Mouse (Mus musculus) cerebellum, postnatal 4 days (tissue): Measurements from ENCODE around the gene Upk3a.

Source experiments
- DNase-seq, 2 experiments: peaks; one replicate each; pipeline ENCODE4 v3.0.0; 2022; ENCODE audit warnings: low spot score in 2 of 2, mixed read lengths in 1 of 2

Gene Upk3a

DNA sequence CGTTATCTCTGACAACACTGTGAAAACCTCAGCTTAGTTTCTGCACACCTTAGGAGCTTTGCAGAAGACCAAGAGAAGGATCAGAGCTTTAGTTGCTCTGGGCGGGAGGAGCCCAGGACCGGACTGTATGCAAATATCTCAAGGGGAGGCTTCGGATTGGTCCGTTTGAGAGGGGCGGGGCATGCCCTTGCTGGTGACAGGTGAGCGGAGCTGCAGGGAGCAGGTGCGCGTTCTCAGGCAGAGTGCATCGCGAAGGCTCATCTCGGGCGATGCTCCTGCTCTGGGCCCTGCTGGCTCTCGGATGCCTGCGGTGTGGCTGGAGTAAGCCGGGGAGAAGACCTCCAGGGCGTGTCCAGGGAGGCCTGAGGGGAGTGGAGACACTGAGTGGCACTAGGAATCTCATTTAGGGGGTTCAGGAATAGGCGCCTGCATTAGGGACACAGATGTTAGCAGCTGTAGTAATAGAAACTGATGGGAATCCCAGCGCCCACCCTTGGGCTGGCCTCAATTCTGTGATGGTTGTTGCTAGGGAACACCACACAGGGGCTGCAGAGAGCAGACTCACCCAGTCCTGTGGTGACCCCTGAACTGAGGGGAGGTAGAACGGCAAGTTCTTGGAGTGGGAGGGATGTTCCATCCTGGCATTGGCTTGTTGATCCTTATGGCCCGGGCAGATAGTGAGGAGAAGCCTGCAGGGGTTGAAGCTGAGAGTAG, at the start of gene Upk3a:
Gene Upk3a (plus strand): TSS at position 191 of the 714 bp plus-strand sequence.
- no peak for DNase-seq

DNA sequence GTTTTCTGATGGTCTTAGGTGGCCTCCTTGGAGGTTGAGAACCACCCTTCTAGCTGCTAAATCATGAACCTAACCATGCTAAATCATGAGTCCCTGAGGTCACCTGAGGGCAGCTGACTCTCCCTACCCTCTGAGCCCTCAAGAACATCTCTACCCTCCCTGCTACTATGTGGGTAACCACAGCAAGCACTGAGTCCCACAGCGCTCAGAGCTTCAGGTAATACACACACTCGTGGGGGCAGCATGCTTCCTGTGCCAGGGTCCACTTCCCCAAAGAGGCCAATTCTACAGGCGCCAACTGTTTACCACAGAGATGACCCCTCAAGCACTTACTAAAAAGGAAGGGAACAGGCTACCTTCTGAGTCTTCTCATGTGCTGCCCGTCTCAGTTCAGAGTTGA, 48.4 kb upstream of the Upk3a start:
- no peak for DNase-seq

DNA sequence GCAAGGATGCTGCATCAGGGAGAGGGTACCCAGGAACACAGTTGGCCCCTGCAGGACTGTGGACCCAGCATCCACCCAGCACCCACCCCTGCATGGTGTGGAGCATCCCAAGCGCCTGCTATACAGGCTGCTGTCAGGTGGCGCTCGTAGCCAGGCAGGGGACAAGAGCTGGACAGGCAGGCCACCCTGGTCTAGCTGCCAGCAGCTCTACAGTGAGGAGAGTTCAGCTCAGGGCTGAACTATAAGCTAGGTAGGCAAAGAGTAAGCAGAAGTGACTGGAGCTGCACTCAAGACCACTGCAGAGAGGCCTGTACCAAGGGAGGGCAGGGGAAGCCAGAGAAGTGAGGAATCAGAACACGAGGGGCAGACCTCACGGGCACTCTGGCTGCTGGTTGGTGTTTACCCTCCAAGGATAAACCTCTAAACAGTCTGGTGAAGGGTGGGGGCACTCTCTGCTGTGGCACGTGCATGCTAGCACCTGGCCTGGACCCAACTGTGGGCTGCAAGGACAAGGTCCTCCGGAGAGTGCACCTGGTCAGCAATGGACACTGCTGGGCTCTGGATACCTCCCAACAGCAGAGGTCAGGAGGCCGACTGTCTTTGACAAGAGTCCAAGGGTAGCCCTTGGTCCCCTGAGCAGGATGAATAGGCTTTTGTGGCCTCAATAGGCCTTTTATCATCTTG, 43.9 kb upstream of the Upk3a start:
- DNase-seq = no peak

DNA sequence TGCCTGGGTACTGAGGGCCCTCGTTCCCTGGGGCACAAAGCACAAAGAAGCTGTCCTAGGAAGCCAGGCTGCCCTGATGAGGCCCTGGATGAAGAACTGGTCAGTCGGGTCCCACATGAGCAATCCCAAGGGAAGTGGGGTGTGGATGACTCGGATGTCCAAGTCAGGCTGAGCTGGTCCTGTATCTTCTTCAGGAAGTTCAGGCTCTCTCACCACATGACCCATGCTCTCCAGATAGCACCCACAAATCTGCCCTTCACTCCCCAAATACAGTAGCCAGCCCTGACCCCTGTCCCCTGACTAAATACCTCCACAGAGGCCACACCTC, 43.4 kb upstream of the Upk3a start:
- no peak for DNase-seq

DNA sequence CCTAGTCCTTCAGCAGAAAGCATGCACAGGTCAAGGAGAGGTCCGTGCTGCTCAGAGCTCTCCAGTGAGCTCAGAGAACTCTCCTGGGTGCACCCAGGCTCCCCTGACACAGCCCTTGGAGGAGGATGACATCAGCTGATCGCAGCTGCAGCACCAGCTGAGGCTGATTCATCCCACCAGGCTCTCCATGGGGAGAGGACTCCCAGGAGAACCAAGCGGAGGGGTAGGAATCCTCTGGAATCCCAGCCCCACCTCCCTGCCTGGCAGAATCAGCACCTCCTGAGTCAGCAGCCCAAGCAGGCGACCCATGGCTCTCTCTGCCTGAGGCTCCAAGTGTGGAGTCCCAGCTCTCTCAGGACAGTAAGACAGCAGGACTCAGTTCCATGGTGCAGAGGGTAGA, 41.2 kb upstream of the Upk3a start:
- DNase-seq = no peak

DNA sequence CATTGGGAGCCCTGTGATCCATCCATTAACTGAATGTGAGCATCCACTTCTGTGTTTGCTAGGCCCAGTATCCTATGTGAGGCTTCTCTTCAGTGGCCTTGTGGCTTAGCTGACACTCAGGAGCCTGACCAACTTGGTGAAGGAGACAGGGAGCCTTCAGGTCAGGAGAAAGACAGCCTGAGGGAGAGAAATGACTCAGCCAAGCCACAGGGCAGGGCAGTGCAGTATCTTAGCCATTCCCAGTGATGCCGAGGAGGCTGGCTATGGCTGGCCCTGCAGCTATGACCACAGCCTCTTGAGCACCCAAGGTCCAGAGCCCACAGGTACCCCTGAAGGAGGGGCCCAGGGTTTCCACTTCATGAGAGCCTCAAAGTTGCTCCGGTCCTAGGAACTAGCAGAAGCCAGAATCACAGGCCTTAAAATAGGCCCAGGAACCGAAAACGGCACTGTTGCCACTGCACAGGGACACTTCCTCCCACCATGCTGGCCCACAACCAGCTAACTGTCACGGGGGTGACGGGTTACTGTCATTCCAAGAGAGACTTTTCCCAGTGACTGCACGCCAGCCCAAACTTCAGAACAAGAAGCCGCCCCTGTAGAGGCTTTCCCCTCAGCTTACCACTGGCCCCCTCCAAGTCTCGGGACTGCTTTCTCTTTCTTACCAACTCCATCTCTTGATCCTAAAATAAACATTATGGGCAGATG, 35.2 kb upstream of the Upk3a start:
- DNase-seq = no peak

DNA sequence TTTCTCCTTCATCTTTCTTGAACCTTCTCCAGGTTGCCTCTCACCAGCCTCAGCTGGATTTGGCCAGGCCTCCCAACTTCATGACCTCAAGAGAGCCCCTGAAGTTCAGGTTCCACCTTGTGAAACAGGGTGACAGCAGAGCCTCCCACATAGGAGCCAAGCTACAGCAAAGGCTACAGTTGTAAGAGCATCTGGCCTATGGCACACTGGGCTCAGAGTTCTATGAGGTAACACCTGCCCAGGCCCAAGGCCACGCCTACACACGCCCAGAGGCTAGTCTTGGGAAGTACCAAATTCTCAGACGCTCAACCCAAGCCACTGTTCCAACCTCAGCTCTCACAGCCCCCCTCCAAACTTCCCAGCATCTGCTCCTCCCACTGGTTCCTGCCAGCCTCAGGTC, 34.1 kb upstream of the Upk3a start:
- no peak for DNase-seq

DNA sequence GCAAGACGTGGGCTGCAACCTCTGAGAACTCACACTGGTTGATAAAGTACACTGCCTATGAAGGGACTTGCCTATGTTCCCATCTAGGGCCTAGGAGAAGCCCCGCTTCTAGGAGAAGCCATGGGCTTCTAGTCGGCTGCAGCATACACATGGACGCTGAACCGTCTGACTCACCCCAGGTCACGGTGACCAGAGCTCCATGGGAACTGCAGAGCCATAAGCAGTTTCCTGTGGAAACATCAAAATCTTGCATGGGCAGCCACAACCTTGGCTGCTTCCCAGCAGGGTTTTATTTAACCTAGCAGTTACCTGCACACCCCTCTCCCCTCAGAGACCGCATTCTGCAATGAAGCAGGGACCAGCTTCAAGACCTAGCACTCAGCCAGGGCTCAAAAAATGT, 33.2 kb upstream of the Upk3a start:
- DNase-seq = no peak

DNA sequence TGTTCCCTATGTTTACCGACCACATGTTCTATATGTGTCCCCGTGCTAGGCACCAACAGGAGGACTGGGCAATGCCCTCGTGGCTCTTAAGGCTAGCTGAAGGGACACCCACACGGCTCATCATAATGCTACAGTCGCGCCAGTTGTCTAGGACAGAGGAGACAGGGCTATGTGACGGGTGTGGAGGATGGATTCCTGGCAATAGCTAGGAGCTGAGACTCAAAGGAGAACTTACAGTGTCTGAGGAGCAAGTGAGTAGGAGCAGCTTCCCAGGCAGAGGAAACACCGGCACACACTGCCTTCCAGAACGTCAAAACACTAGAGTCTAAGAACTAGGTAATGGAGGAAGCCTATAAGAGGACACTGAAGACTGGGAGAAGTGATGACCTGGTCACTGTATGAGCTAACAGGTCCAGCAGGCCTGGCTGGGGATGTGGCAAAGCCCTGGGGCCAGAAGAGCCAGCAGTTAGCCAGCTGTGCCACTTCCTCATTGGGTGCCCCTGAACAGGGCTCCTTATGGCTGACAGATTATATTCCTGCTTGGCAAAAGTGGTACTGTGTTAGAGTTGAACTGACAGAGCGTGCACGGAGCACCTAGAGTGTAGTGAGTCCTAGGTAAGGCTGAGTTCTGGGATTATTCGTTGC, 31.3 kb upstream of the Upk3a start:
- DNase-seq = no peak

DNA sequence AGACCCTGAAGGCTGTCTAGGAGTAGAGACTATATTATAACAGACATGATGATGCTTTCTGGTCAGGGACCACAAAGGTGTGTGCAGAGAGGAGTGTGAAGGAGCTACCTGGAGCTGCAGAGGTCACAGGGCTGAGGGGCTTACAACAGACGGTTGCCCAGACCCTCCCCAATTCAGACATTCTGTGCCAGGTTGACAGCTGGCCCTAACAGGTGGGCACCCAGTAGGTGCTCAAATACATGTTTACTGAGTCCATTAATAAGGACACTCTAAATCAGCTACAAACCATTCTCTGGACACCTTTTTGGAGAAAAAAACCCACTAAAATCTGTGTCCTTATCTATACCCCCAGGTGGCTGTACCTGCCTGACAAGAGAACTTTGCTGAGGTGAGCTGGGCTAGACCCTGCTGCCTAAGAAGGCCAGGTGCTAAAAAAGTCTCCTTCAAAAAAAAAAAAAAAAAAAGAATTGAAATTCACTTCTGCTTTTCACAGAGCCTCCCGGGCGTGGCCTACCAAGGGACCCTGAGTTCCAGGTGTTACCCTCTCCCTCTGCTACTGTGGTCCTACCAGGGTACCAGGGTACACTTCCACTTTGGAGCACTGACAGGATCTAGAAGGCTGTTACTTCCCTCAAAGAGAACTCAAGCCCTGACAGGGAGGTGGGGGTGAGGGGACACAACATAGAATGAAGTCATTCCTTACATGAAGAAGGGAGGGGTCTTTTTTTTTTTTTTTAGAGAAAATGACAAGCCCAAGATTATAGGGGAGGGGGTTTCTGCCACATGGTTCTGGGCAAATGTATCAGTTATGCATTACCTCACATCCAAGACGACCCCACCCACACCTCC, 30.5 kb upstream of the Upk3a start:
- no peak for DNase-seq

DNA sequence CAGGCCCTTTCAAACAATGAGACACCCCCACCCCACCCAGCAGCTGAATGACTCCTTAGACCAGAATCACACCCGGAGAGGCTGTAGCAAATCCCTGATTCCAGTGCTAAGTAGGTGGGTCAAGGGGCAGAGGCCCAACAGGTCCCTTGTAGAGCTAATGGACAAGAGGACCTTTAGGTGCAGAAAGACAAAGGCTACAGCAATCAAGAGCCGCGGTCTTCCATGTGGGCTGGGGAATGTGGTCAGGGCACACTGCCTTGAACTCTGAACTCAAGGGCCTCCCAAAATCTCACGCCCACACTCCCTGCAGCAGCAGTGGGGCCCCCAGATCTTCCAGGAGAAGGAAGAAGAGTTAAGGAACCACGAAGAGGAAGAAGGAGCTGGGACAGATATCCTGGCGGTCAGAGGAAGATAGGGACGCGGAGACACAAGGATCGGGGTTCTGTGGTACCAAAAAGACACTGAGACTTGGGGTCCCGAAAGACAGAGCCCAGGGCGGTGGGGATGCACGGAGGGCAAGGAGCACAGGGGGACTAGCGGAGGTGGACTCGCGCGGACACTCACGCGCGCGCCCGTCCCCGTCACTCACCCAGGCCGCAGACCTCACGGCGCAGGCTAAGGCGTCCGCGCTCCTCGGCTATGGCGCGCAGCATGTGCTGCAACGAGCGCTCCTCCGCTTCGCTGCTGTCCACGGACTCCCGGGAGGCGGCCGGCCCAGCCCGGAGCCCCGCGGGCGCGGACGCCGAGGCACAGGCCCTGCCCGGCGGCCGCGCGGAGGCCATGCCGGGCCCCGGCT, 29.7 kb upstream of the Upk3a start:
- no peak for DNase-seq

DNA sequence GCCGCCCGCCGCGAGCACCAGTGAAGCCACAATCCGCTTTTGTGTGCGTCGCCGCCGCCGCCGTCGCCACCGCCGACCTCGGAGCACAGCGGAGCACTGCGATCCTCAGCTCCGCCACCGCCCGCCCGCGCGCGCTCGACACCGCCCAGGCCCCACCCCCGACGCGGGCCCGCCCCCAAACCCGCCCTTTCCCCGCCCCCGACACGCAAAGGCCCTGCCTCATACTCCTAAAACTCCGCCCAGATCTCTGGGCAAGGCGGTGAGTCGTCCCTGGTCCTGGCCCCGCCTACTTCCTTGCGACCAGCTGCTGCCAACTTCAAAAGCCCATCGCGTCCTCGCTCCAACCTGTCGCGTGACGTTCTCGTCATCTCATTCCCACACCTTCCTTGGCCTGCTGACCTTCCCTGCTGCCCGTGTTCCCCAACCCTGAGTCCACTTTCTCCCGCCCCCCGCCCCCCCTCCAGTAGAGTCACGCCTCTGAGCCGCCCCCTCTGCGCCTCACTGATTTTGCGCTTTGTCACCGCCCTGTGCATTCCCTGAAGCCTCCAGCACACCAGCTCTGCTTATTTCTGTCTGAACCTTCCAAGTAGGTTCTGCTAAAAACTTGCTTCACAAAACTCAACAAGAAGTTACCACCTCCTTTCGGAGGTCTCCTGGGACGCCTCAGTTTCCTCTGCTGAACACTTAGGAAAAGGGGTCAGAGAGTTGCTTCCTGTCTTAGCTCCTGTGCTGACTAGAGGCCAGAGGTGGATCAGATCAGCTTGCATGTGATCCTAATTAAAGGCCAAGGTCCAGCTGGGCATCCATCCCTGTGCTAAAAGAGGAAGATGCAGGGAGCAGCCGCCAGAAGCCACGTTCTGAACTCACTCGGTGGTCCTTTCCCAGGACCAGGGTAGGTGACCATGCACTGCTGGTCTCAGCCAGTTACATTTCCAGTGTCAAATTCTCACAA, 28.8 kb upstream of the Upk3a start, which contains the start of gene 5031439G07Rik:
Gene 5031439G07Rik (minus strand): TSS at position 678 of the 952 bp plus-strand sequence.
- DNase-seq = peak; percentile 71 to 87

DNA sequence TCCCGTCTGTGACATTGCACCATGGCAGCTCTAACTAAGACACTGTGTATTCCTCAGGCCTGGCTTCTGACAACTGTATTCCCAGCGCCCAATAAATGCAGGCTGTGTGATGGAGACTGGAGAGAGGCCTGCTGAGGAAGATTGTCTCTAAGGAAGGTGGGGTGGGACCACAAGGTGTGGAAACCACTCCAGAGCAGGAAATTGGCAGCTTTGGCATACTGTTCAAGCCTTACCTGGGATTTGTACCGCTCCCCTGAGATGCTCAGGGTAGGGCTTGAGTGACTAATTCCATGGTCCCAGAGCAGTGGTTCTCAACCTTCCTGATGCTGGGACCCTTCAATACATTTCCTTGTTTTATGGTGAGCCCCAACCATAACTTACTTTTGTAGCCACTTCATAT, 27.8 kb upstream of the Upk3a start:
- DNase-seq = no peak

DNA sequence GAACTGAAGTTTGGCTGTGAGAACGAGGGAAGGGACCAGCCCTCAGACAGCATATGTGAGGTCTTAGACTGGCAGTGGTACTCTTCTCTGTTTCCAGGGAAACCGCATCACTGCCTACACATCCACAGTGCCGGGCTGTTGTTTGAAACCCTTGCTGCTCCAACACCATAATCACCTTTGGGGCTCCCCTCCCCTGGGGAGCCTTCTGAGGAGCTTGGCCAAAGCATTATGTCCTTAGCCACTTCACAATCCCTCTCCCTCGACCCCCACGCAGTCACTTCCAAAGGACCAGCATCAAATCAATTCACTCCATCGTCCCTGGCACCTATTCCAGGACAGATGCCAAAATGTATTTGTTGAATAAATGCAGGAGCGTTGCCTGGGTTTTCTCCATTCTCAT, 27.2 kb upstream of the Upk3a start:
- no peak for DNase-seq

DNA sequence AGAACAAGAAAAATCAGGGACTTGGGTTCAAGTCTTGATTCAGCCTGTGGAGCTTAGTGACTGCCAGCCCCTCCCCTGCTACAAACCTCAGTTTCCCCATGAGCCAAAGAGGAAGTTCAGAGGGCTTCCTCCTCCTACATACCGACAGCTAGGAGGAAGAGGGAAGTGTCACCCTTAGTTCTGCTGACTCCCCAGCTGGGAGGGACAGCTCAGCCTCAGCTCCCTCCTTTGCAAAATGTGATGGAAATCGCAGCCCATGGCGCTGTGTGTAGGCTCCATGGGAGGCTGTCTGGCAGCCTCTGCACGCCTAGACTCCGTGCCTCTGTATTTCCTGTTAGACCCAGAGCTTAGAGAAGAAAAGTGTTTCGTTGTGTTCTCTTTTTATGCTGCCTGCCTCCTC, 22.4 kb upstream of the Upk3a start:
- DNase-seq = no peak

DNA sequence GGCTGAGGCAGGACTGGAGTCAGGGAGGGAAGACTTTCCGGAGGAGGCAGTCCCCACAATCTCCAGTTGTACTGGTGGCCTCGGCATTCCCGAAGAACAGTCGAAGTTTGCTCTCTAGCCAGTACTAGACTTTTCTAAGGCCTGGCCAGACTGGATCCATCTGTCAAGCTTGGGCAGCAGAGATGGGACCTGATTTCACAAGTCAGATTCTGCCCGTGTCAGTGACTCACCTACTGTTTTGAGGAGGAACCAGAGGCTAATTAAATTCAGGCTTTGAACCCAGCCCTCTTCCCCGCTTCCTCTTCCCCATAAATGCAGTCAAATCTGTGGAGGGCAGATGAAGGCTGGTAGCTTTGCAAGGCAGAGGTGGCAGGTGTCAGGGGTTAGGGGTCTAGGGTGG, 21.9 kb upstream of the Upk3a start:
- DNase-seq = no peak

DNA sequence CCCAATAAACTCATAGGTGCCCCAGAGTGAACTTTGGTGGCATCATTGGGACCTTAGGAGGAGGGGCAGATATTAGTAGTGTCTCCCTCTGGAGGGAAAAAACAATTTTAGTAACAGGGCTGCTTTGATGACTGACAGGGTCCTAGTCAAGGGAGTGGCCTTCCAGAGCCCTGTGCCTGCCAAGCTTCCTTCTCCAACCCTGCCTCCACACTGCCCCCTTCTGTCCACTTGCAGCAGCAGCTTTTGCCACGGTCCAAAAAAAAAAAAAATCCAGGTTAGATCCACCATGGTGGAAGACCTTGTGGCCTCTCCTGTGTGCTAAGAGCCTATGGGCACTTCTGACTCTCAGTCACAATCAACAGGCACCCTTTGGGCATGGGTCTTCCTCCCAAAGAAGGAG, 21.0 kb upstream of the Upk3a start:
- DNase-seq = peak; percentile 43 to 67

DNA sequence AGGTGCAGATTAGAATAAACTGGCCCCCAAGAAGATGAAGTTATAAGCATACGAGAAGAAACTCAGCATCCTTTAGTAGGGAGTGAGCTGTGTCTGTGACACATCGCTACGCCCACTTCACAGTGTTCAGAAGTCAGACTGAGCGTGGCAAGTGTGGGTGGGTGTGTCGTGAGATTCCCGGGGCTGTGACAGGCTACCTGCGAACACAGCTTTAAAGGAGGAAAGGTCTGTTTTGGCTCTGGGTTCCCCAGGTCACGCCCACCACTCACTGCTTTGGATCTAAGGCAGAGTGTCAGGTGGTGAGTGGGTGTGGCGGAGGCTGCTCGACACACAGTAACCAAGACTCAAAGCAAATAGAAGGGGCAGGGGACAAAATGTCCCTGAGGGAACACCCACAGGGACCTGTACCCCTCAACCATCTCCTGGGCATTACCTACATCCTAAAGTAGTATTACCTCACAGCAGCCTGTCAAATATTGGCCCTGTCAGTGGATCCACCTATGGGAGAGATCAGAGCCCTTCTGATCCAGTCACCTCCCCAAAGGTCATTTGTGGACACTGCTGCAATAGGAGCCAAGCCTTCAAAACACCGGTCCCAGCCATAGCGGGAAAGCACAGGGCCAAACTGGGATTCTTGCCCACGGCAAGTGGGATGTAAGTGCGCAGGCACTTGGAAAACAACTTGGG, 19.0 kb upstream of the Upk3a start:
- no peak for DNase-seq

DNA sequence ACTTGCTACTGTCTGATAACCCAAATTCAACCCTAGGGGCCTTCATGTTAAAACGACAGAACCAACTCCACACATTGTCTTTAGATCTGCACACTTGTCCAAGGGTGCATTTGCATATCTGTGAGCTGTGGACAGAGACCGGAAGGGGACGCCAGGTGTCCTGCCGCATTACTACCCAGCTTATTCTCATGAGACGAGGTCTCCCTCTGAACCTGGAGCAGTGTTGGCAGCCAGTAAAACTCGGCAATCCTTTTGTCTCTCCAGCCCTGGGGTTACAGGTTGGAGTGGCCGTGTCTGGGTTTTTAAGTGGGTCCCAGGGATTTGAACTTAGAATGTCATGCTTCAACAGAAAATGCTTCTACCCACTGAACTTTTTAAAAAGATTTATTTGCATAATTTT, 17.0 kb upstream of the Upk3a start:
- no peak for DNase-seq
